Mouse (Mus musculus) myocyte (in vitro differentiated cells): Measurements from ENCODE around the gene Orc2.

ENCODE experiments used
- E2F4 ChIP-seq: IDR thresholded peaks from one replicate; pipeline ENCODE4 v1.6.1; 2011; ENCODE audit warnings: mild to moderate bottlenecking, control low read depth, moderate library complexity; ENCODE audit not compliant: insufficient read depth
- MAX ChIP-seq: IDR thresholded peaks from one replicate; pipeline ENCODE4 v1.6.1; 2011; ENCODE audit warnings: low read depth, mild to moderate bottlenecking, control low read depth
- POLR2A ChIP-seq: IDR thresholded peaks from one replicate; pipeline ENCODE4 v1.6.1; 2011; ENCODE audit warnings: low read depth, mild to moderate bottlenecking, control low read depth, moderate library complexity; ENCODE audit not compliant: insufficient read length
- POLR2AphosphoS2 ChIP-seq: IDR thresholded peaks from one replicate; pipeline ENCODE4 v1.6.1; 2011; ENCODE audit warnings: low read depth, control low read depth; ENCODE audit not compliant: insufficient read length
- SRF ChIP-seq: IDR thresholded peaks from one replicate; pipeline ENCODE4 v1.6.1; 2011; ENCODE audit warnings: low read depth; ENCODE audit not compliant: control insufficient read depth, insufficient read length
- USF1 ChIP-seq: IDR thresholded peaks from one replicate; pipeline ENCODE4 v1.6.1; 2011; ENCODE audit warnings: low read depth, mild to moderate bottlenecking, control low read depth, moderate library complexity

DNA sequence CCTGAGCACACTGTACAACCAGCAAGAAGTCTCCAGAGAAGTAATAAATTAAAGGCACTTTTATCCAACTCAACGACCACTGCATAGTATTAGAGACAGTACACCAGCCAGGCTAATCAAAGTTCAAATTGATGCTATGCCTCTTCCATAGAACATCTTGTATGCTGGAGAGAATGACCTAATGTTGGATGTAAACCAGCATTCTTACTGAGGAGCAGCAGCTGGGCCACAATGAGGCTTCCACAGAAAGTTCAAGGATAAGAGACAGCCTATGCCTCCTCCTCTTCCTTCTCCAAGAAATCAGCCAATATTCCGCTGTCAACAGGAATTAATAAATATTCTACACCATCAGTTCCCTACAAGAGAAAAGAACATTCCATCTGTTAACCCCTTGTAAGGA lies 41.0 kb downstream of the Orc2 start:
- TF ChIP-seq POLR2AphosphoS2 (no peak), POLR2A (no peak), E2F4 (no peak), MAX (no peak), SRF (no peak), USF1 (no peak)
